Mouse (Mus musculus) myocyte (in vitro differentiated cells): Measurements from ENCODE around the gene Mroh2b.

ENCODE experiments used
- CEBPB ChIP-seq: IDR thresholded peaks from 2 replicates; pipeline ENCODE4 v1.6.1; 2011; ENCODE audit warnings: mild to moderate bottlenecking, moderate library complexity; ENCODE audit not compliant: poor library complexity, insufficient read depth, severe bottlenecking
- POLR2A ChIP-seq: IDR thresholded peaks from one replicate; pipeline ENCODE4 v1.6.1; 2011; ENCODE audit warnings: low read depth, mild to moderate bottlenecking, control low read depth, moderate library complexity; ENCODE audit not compliant: insufficient read length
- USF1 ChIP-seq: IDR thresholded peaks from one replicate; pipeline ENCODE4 v1.6.1; 2011; ENCODE audit warnings: low read depth, mild to moderate bottlenecking, control low read depth, moderate library complexity

GRCm38 (mm10) chr15:4850015-4850414, 48.5 kb upstream of the Mroh2b start:
- TF ChIP-seq CEBPB (no peak), USF1 (no peak), POLR2A (no peak)
